Mouse (Mus musculus): Measurements from ENCODE around the gene Kif12. TPM values are rescaled to one million over a fixed set of nuclear protein-coding genes. Genes with fewer than 3 reads are reported as not detected.
A peak's percentile ranks its signal among the peaks of the same experiment; 100 is the strongest.

Kif12 gene
- not detected in 2 replicates for total RNA-seq (2017)

DNA sequence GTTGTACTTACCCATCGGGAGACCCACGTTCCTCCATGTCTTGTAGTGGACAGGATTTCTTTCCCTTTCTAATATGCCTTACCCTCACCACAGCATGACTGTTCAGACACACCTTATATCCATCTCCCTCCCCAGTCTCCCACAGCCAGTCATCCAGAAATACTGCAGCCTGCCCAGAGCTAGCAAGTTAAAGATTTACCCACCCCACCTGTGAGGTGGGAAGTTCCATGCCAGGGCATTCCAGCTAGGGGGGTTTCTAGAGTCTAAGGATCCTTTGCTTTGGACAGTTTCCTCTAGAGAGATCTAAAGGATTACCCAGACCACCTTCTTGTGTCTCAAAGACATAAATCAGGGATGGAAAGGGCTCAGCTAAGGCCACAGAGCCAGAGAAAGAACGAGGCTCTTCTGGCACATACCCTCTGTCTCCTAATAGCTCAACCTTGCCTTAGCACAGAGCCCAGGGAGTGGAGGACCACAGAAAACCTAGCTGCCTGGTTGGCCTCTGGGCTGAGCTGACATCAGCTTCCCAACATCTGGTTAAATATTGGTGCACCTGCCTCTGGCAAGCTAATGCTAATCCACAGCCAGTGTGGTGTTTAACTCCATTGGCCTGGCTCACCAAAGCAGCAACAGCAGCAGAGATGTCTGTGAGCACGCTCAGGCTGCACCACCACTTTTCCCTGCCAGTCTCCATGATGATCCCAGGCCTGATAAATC lies at the start of gene Kif12:
Kif12 (minus strand) TSS at position 163 of the 717 bp plus-strand sequence.
- no peak for ATAC-seq (replicated peaks; ENCODE audit: low read depth, poor library complexity, severe bottlenecking)

DNA sequence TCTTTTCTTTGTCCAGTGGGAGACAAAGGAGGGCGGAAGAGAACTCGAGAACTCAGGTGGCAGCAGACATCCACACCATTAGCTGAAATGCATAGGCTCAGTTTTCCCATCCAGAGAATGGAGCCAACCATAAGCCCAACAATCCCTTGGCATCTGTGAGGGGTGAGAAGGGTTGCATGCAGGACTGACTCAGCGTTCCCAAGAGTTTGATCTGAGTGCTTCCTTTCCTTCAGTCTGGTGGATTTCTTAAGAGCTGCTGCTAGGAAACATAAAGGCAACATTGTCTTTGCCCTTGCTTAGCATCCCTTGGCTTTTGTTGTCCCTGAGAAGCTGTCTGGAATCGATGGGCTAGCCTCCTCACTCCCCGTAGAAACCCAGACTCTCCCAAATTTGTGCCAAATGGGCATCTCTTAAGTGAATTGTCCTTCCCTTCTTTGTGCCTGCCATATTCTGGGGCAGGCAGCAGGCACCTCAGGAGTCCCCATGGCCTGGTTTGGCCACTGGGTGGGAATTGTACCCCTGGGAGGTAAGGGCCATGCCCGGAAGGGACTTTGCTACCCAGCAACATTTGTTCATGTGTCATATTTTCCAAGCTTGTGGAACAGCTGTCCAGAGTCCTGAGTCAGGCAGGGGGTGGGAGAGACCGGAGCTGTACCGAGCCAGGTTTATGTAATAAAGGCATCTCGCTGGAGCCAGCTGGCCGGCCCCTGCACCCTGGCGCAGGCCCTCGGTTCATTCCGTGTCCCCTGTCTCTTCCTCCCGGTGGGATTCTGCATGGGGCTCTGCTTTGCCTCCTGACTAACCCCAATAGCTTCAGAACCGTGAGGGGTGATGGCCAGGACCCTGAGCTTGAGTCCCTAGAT lies 49.4 kb upstream of the Kif12 start:
- ATAC-seq (replicated peaks; ENCODE audit: low read depth, poor library complexity, severe bottlenecking) = no peak

DNA sequence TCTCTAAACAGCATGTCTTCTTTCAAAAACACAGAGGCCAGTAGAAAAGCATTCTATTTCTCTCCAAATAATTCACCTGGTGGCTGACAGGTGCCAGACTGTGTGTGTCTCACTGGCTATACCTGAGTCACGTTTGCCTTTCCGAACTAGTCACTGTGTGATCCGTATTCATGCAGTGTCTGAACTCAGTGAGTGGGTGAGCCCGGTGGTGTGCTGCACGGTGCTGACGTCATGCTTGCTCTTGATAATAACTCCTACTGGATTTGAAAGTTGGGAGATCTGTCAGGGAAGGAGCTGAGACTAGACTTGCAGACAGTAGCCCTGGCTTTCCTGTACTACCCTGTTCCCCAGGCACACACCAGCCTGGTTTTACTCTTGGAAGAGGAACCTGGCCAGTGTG lies 47.7 kb upstream of the Kif12 start:
- ATAC-seq (replicated peaks; ENCODE audit: low read depth, poor library complexity, severe bottlenecking) = no peak

DNA sequence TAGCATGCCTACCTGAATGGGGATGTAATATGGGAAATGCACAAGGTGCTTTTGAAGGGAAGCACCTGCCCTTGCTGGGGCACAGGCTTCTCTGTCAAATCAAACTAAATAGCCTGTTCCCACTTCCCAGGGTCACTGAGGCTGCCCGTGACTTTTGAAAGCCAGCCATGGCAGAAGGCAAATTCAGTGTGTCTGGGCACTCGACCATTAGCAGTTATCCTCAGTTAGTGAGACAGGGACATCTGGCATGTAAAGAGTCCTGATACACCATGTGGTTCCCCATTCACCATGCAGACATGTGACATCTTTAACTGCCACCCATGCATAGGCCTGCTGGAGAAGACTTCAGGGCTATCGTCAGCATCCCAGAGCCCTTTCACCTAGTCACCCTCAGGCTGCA lies 47.1 kb upstream of the Kif12 start:
- ATAC-seq (replicated peaks; ENCODE audit: low read depth, poor library complexity, severe bottlenecking) = no peak

DNA sequence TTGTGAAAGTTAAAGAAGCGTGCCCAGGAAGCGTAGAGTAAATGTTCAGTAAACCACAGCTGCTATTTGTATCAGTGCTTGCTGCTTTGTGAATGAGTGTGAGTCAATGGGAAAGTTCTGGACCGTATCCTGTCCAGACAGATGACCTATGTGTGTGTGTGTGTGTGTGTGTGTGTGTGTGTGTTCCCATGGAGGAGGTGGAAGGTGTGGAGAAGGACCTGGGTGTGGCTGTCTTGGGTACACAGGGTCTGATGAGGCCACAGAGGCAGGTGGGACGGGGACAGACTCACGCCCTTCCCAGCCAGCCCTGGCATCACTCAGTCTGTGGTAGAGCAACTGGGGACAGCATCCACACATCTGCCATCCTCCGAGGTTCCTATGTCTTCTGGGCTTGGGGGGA lies 45.6 kb upstream of the Kif12 start:
- ATAC-seq (replicated peaks; ENCODE audit: low read depth, poor library complexity, severe bottlenecking) = no peak

DNA sequence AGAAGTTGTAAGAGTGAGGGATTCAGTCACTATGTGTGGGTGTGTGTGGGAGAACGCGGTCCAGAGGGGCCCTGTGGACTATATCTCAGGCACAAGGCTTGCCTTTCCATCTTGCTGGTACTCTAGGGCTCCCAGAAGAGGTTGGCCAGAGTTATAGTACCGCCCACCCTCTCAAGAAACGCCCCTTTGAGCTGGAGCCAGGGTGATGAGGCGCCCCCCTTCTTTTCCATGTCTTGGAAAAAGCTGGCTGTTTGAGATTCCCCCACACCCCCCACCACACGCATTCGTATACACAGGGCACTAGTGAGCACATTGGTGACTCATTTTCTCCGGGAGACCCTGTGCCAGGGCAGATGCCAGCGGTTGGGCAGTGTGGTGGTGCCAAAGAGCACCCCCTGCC lies 44.6 kb upstream of the Kif12 start:
- ATAC-seq (replicated peaks; ENCODE audit: low read depth, poor library complexity, severe bottlenecking) = no peak

DNA sequence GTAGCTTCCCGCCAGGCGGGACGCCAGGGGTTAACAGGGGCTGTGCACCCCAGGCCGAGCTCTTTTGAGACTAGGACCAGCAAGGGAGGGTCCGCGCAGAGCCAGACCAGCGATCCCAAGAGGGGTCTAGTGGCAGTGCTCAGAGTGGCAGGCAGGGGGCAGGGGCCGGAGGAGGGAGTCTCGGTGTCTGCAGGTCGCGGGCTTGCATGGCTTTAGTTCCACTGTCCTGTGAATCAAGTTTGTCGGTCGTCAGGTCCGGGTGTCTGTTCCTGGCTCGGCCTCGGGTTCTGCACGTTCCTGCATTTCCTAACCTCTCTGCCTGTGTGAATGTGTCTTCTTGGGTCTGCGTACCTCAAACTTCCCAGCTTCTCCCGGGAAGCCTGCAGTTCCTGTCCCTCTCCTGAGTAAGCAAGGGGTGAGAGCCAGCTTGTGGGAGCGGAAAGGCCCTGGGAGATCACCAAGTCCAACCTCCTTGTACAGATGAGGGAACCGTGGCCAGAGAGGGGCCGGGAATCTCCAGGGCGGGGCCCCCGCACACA lies 44.1 kb upstream of the Kif12 start:
- ATAC-seq (replicated peaks; ENCODE audit: low read depth, poor library complexity, severe bottlenecking) = peak; percentile 55

DNA sequence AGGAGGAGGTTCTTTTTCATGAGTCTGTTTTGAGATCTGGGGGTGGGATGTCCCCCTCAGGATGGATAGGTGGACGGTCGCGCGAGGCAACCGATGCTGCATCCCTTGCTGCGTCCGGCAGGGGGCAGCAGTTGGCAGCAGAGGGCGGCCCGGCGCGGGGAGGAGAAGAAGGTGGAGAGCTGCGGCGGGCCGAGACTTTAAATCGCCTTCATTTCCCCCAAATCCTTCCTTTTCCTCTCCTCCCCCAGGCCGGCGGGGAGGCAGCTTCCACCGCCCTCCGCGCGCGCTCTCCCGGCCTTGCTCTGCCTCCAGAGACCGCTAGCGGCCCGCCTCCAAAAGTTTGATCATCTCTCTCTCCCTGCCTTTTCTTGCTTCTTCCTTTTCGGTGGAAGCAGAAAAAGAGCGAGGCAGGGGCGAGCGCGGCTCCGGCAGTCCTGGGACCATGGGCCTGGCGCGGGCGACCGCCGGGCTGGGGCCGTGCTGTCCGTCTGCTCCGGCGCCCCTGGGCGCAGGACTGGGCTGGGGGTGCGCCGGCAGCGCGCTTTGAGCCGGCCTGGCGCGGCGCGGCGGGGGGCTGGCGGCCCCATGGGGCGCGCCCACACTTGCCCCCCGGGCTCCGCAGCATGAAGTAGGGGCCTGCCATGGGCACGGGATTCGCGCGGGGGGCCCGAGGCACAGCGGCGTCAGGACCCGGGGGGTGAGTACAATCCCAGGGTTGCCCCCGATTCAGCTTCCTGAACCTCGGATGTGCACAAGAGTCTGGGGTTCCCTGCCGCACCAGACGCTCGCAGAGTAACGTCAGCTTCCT lies 43.5 kb upstream of the Kif12 start:
- ATAC-seq (replicated peaks; ENCODE audit: low read depth, poor library complexity, severe bottlenecking) = peak; percentile 83

DNA sequence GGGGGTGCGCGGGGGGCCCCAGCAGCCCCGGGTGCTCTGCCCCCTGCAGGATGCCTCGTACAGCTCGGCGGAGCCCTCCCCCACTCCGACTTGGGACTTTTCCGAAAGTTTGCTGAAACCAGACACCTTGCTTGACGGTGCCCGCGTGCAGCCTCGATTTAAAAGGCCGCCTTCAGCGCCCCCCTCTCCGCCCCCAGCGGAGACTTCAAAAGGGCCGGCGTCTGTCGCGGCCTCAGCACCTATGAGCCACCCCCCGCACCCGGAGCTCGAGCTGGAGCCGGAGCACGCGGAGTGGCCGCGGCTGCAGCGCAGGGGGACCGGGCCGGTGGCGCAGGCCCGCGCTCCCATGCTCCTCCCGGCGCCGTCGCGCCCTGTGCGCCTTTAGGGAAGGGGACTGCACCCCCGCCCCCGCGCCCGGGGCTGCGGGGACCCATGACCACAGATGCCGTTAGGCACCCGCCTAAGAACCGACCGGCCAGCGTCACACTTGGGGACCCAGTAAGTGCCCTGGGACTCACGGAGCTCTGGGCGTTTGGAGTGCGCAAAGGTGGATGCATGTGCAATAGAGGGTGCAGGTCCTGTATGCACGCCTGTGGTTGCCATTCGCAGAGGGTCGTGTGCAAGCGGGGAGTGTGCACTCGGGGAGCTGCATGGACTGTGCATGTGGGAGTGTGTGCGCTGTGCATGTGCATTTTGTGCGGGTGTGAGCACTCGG lies 42.1 kb upstream of the Kif12 start, which contains the start of gene Col27a1:
Col27a1 (plus strand) TSS at position 98 of the 715 bp plus-strand sequence.
- peak; percentile 10; the same call in 1 of the 2 replicates for ATAC-seq (replicated peaks; ENCODE audit: low read depth, poor library complexity, severe bottlenecking)

DNA sequence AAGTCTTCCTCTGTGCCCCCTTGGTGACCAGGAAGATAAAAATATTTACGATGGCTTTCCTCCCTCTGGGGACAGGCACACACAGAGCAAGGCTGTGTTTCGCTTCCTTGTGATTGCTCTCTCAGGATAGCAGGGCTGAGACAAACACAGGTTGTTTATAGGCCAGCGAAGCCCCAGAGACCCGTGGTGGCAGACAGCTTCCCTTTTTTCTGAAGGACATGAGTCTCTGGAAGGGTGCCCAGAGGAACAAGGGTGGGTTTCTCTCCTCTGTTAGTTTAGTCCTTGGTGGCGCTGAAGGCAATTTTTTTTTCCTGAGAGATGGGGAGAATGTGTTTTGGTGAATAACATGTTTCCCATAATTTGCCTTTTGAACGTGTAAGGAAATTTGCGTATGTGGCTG lies 33.7 kb upstream of the Kif12 start:
- peak; percentile 91 for ATAC-seq (replicated peaks; ENCODE audit: low read depth, poor library complexity, severe bottlenecking)

DNA sequence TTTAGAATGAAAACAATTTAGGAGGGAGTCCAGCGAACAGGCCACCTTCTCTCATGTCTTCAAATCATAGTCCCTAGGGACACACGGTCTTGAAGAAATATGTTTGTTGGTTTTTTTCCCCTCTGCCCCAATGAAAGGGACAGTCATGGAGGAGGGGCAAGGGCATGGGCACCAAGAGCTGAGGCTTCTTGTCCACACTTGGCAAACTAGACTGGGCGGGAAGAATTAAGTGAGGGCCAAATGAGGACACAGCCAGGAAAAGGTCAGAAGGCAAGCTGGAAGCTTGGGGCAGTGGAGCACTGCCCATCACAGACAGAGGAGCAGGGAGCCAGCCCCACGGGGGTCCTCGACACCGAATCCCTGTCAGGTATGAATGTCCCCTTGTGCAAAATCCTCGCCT lies 31.9 kb upstream of the Kif12 start:
- ATAC-seq (replicated peaks; ENCODE audit: low read depth, poor library complexity, severe bottlenecking) = no peak

DNA sequence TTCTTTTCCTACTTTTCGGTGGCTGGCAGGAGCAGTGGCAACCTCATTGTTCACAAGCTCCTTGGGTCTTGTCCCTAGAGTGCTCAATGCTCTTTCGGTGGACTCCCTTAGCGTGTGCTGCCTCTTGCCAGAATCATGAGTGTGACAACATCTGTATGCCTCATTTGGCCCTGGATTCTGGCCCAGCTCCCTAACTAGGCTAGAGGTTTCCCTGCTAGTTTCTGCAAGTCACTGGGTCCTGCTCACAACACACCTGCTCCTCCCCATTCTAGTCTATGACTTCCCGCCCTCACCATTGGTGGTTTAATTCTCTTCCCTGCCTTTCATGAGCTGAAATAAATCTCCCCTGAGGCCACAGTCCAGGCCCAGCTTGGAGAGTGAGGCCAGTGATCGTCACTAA lies 27.4 kb upstream of the Kif12 start:
- ATAC-seq (replicated peaks; ENCODE audit: low read depth, poor library complexity, severe bottlenecking) = no peak

DNA sequence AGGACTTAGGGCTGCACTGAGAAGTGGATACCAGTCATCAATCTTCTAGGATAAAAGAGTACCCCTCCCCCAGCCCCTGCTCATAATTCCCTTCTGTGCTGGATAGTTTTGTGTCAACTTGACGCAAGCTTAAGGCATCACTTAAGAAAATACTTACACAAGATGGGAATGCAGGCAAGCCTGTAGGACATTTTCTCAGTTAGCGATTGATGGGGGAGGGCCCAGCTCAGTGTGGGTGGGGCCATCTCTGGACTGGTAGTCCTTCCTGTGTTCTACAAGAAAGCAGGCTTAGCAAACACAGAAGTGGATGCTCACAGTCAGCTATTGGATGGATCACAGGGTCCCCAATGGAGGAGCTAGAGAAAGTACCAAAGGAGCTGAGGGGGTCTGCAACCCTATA lies 22.4 kb upstream of the Kif12 start:
- no peak for ATAC-seq (replicated peaks; ENCODE audit: low read depth, poor library complexity, severe bottlenecking)

DNA sequence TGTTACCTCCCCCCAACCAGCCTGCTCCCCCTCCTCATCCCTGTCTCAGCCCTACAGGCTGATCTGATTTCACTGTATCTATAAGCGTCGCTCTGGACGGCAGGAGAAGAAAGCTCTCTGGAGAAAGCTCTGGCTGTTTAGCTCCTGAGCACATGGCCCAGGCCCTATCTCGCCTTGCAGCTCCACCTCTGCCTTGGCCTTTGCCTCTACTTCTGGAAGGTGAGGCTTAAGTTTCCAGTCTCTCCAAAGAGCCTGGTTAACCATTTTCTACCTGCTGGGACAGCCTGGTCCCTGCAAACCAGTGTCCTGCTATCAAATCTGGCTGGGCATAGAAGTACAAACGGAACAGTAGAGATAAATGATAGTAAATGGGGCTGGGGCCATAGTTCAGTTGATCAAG lies 19.7 kb upstream of the Kif12 start:
- no peak for ATAC-seq (replicated peaks; ENCODE audit: low read depth, poor library complexity, severe bottlenecking)

DNA sequence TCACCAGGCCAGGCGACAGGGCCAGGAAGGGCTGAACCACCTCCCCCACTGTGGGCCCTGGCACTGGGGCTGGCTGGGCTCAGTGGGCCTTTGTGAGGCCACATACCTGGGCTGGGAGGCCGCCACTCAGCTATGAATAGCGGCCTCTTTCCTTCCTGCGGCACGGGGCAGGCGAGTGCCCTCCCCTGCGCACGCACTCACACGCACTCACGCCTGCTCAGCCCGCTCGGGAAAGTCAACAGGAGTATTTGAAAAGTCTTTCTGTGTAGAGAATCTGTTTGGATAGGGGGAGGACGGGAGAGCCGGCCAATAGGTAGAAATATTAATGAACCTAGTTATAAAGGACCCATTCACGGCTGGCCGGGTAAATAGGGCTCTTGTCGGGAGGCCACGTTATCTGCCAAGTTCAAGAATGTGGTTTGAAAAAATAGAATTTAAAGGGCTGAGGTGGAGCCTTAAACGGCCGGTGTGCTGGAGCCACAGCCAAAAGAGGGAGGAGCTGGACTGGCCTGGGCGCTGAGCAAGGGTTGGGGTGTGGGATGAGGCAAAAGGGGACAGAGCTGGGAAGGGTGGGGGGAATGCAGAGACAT lies 14.4 kb upstream of the Kif12 start:
- no peak; the same call in 1 of the 2 replicates for ATAC-seq (replicated peaks; ENCODE audit: low read depth, poor library complexity, severe bottlenecking)

DNA sequence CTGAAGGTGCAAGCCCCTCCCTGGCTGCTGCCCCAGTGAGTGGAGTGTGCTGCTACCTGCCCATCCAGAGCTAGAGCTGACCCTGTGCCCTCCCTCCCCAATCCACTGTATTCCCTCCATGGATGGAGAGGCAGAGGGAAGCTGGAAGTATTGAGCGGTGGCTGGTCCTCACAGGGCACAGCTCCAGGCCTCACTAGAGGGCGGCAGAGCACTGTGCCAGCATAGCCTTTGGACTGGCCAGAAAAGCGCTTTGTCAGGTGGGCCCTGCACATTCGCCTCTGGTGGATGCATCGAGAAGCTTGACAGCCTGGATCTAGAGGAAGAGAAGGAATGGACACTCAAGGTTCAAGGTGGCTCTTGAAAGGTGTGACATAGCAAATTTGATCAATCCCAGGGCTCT lies 9.6 kb upstream of the Kif12 start:
- peak; percentile 81 for ATAC-seq (replicated peaks; ENCODE audit: low read depth, poor library complexity, severe bottlenecking)

DNA sequence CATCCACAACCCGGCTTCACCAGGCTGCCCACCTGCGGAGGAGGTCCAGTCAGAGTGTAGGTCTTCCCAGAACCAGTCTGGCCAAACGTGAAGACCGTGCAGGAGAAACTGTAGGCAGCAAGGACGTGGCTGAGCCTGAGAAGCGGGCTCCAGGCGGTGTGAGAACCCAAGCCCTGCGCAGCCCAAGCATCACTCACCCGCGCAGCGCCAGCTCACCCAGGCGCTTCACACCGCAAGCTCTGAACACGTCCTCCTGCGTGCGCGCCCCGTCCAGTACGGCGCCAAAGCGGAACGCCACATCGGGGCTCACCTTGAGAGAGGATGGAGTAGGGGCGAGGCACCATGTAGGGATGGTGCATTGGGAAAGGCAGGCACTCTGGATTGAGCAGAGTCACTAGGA lies 809 bp downstream of the Kif12 start:
- no peak for ATAC-seq (replicated peaks; ENCODE audit: low read depth, poor library complexity, severe bottlenecking)

DNA sequence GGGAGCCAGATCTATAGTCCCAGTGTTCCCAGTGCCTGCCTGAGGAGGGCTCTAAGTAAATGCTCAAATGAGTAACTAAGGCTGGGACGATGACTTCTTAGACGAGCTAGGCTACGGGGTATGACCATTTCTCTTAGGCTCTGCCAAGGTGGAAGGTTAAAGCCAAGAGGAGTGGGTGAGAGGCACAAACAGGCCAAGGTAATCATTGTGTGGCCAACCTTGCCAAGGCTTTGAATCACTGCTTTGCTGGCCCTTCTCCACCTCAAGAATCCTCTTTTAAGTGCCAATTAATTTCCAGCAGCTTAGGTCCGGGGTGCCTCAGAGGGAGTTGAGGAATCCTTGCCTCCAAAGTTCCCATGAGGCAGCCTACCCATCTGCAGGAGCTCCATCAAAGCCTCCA lies 1.9 kb downstream of the Kif12 start:
- ATAC-seq (replicated peaks; ENCODE audit: low read depth, poor library complexity, severe bottlenecking) = no peak

DNA sequence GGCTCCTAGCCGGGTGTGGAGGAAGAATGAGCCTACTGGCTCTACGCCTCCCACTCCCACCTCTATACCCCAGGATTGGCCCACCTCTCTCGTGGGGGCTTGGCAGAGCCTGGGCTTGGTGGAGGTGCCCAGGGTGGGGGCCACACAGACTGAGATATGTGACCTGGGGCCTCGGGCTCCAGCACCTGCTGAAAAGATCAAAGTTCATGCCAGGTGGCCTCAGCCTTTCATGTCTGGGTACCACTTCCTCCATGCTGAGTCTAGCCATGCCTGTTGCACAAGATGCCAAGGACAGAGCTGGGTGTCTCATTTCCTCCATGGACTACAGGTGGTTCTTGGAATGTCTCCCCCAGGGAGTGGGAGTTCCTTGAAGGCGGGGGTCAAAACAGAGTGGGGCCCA lies 5.6 kb downstream of the Kif12 start:
- no peak for ATAC-seq (replicated peaks; ENCODE audit: low read depth, poor library complexity, severe bottlenecking)
